Mouse (Mus musculus): ENCODE data around the gene Fubp1.
"Not testable (repeated sequence)": the region's sequence is repeated elsewhere in the genome, so short reads cannot be mapped to it uniquely, and the experiment has no call there.

Fubp1 gene

DNA sequence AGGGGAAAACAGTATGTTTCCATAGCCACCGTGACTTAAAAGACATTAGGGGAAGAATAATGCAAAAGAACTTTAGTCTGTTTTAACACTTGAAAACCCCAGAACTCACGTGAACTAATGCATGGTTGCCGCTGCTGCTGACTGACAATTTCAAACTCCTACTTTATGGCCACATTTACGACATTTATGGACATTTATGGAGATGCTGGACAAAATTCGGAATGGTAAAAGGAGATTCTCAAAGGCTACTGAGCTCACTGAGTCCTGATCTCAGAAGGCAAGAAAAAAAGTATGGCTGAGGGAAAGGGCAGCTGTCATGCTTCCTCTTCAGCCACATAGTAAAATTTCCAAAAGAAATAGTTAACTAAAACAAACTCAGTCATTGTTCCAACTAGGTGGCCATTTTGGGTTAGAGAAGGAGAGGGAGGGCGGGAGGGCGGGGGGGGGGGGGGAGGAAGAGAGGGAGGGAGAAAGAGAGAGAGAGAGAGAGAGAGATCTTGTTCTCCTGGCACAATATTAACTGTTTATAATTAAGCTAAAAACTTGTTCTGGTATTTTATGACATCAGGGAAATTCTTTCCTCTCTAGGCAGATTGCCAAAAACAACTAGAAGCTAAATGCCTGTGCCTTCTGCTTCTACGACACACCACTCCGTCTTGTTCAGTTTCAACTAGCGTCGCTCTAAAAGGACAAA, 17.8 kb upstream of the Fubp1 start:
- DNase-seq (ENCODE audit: low read depth, low spot score), result no peak

DNA sequence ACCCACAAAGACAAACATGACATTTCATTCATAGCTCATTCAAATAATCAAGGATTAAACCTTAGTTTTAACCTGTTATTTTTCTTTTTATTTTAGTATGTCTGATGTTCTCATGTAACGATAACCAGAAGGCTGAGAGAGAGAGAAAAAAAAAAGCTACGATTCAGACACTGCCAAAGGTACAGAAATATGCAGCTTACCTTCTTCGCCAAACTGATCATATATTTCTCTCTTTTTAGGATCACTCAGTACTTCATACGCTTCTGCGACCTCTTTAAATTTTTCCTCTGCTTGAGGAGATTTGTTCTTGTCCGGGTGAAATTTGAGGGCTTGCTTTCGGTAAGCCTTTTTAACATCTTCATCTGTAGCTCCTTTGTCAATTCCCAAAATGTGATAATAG, 17.0 kb upstream of the Fubp1 start:
- no peak for DNase-seq (ENCODE audit: low read depth, low spot score)

DNA sequence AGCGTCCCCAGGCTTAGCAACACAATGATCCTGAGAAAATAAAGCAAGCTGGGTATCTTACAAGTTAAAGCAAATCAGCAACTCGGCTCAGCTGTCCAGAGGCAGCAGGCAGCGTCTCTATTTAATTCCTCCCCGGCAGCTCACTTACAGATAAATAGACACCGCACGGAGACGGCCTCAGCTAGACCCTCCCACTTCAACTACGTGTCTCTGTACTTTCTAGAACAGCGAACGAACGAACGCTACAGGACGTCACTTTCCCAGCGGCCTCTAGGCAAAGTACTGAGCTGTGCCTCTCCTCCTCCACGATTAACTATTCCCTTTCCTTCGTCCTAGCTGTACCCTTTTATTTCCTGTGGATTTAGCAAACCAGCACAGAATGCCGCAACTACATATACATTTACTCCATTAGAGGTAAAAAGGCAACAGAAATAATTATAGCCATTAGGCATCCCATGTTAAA, 16.6 kb upstream of the Fubp1 start:
- DNase-seq (ENCODE audit: low read depth, low spot score), result peak; percentile 84

DNA sequence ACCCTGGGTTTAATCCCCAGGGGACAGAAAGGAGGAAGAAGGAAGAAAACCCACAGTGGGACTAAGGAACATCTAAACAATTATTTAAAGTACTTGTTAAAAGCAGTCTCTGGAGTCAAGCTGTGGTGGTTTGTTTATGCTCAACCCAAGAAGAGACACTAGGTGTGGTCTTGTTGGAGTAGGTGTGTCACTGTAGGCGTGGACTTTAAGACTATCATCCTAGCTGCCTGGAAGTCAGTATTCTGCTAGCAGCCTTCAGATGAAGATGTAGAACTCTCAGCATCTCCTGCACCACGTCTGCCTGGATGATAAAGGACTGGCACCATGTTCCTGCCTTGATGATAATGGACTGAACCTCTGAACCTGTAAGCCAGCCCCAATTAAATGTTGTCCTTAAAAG, 13.0 kb upstream of the Fubp1 start:
- not testable (repeated sequence) for DNase-seq (ENCODE audit: low read depth, low spot score)

DNA sequence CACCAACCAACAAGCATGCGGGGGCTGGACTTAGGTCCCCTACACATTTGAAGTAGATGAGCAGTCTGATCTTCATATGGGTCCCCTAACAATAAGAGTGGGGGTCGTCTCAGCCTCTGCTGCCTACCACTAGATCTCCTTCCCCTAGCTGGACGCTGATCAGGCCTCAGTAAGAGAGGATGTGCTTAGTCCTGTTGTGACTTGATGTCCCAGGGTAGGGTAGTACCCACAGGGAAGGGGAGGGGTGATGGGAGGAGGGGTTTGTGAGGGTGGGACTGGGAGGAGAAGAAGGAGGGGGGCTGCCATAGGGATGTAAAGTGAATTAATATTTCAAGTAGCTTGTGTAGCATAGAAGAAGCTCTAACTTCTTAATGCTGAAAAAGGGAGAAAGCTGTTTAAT, 11.1 kb upstream of the Fubp1 start:
- no peak for DNase-seq (ENCODE audit: low read depth, low spot score)

DNA sequence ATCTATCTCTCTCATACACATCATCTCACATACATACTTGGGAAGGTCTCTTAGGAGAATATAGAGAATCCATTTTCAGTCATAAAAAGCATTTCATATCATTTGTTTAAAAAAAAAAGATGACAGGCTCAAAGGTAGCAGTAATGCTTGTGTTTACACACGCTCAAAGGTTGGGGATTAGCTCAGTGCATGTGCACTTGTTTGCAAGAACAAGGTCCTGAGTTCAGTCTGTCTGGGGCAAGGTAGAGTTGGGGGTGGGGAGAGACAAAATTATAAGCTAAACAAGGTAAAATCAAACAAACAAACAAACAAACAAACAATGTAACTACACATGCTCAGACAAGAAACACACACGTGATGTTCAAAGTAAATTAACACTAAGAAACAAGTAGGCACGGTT, 9.0 kb upstream of the Fubp1 start:
- DNase-seq (ENCODE audit: low read depth, low spot score), result no peak

DNA sequence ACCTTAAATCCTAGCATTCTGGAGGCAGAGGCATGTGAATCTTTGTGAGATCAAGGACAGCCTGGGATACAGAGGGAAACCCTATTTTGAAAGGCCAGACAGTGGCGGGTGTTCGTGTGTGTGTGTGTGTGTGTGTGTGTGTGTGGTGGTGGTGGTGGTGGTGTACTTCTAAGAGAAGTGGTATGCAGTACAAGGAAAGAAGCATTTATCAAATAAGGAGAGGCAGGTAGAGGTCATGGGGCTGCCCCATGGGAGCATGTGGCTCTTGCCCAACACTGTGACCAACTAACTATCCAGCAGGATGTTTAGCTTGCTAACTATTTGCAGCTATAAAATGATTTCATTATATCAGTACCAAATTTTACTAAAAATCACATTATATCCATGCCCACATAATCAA, 8.6 kb upstream of the Fubp1 start:
- DNase-seq (ENCODE audit: low read depth, low spot score), result no peak

DNA sequence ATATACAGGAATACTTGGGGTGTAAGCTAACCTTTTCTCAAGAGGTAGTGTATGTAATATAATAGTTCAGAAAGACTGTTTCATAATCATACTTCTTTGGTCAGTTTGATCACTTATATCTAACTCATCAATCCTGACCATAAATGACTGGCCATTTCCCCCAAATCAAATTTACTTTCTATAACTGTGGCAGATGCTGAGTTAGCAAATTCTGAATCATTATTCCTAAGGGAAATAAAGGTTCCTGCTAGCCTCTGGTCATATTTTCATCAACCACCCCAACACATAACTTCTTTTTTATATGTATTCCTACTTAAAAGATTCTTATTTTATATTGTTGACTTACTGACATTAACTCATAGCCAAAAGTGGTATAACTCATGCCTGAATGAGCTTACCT, 7.3 kb upstream of the Fubp1 start:
- DNase-seq (ENCODE audit: low read depth, low spot score), result no peak

DNA sequence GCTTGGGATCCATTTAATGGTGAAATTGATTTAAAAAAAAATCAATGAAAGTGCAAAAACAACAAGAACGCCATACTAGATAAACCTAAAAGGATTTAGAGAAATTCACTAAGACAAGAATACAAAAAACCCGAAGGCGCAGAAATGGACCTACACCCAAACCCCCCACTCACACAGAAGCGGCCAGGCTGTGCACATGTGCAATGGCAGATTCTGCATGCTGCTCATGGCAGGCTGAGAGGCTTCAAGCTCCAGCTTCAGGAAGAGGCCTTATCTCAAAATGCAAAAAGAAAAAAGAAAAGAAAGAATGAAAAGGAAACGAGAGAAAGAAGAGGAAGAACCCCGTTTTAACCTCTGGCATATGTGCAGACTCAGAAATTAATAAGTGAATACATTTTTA, 6.8 kb upstream of the Fubp1 start:
- no peak for DNase-seq (ENCODE audit: low read depth, low spot score)

DNA sequence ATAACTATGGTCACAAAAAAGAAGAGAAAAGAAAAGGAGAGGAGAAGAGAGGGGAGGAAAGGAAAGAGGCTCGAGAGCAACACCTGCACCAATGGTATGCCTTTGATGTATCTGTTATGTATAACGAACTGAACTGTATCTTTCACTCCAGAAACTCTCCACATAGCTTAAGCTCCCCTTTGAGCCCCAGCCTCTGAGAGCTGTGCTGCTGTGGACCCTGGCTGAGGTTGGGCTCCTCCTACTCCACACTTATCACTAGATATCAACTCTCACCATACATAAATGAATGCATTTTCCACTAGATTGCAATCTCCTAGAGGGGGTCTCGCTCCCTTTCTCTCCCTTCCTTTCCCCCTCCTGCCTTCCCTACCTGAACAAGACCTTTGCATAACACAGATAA, 6.2 kb upstream of the Fubp1 start:
- DNase-seq (ENCODE audit: low read depth, low spot score), result no peak

DNA sequence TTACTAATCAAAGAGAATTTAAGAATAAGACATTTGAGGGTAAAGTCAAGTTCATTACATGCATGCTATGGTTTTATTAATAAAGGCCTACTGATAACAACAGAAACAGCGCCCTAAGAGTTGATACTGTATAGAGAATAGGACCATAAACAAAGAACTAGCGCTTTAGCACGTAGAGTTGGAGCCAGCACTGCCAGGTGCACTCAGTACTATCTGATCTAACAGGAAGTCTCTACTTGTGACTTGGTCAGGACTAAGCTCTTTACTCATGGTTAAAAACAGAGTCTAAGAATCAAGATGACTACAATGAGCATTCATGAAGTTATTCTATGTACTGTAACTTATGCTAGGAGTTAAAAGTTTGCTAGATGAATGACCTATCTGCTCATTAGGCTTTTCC, 5.6 kb upstream of the Fubp1 start:
- no peak for DNase-seq (ENCODE audit: low read depth, low spot score)

DNA sequence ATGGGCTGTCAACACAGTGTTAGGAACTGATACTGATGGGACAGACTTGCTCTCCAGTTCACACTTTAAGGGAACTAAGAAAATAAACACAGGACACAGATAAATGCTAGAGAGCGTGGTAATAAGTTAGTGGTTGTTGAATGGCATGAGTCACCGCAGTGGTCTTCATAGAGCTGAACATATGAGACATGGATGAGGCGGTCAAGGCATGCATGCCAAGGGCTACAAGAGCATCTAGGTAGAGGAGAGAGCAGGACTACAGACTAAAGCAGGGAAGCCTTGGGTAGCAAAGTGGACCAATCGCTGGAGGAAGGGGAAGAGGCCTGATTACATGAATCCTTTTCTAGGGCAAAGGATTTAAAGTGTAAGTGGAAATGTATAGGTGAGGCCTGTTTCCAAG, 3.1 kb upstream of the Fubp1 start:
- DNase-seq (ENCODE audit: low read depth, low spot score), result no peak

DNA sequence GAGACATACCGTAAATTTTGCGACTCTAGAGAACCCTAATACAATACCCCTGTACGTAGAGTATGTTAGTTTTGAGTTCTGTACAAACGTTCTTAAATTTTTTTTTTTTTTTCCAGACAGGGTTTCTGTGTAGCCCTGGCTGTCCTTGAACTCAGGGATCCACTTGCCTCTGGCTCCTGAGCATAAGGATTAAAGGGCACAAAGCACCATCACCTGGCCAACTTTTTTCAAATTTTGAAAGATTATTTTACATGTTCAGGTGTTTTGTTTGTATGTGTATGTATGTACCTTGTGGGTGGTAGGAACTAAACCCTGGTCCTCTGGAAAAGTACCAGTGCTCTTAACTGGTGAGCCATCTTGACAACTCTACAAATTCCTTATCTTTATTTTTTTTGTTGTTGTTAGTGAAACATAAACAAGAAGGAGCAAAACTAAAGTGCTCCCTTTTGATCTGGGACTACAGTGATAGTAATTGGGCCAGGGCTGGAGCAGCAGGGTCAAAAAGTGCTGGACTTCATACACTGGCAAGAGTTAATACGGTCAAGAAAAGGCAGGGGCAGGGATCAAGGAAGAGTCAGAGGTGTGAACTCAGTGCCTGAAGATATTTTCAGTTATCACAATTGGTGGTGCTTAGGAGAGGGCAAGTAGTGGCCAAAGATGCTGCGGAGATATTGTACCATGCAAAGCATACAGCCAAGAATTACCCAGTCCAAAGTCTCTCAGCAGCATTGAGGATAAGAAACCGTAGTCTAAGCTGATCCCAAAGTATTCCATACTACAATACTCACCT, 1.9 kb upstream of the Fubp1 start:
- no peak for DNase-seq (ENCODE audit: low read depth, low spot score)

DNA sequence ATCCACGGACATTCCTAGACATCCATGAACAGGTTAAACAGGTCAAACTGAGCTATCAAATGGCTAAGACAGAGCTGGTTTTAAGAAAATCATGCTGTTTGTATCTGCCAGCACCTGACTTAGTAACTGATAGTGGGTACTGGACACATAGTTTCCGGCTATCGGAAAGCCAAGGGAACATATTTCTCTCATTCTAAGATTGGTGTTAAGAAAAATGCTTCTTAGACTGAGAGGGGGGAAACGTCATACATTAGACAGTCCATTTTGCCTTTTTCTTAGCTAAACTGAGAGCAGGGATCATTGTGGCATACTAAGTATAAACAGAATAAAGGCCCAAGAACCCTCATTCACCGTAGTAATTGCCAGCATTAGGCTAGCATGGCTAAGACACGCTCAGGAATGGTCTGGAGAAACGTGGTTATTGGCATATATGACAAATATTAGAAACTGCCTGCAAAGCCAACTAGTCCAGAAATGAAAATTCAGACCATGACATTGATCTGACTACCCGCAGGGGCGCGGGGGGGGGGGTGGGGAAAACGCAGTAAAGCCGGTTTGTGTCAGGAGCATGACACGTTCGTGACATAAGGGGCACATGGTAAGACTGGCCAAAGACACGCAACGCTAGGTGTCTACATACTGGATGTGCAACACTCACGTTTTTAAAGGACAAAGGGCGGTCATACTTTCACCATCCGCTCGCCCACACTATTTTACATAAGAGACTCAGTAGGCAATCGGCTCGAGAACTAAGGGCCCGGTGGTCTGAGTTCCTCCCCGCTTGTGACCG, 850 bp upstream of the Fubp1 start:
- no peak for DNase-seq (ENCODE audit: low read depth, low spot score)

DNA sequence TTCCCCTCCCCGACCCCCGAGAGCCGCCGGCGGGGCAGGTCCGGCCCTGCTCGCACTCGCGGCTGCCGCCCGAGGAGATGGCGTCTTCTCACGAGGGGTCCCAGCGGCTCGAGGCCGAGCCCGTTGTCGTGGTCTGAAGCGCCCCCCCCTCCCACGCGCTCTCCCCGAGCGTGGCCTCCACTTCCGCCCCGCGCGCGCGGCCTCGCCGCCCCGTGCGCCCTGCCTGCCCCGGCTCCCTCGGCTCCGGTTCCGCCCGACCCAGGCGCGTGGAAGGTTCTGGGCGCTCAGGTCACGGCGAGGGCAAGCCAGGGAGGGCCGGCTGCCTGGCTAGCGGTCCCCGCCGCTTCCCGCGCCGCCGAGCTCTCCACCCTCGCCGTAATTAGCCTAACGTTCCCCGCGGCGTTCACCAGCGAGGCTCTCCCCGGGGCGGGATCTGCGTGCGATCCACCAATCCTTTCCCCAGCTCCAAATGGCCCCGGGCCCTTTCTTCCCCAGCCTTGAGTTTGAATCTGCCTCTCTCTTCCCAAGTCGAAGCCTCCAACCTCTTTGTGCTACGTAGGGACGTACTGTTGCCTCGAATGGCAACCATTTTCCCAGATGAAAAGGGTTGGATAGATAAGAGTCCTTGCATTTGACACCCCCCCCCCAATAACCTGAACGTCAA, 638 bp downstream of the Fubp1 start:
- no peak for DNase-seq (ENCODE audit: low read depth, low spot score)

DNA sequence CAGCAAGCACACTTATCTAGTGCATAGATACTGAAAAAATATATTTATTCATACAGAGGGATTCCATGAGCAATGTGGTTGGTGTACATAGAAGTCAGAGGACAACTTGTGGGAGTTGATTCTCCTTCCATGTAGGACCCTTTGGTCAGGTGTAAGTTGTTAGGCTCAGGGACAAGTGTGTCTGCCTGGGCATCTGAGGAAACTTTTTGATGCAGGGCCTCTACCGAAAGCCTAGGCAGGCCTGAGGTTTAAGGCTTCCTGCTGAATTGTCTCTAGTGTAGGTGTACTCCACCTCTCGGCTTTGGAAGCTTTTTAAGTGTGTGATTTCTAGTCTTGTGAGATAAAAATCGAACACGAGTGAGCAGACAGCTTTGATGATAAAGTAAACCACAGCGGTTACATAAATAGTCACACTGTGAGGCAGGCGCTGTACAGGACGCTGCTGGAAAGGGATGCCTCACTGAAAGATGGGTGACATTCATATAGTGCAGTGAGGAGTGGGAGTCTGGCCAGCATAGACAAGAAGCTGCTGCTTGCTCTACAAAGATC, 1.6 kb downstream of the Fubp1 start:
- DNase-seq (ENCODE audit: low read depth, low spot score), result no peak

DNA sequence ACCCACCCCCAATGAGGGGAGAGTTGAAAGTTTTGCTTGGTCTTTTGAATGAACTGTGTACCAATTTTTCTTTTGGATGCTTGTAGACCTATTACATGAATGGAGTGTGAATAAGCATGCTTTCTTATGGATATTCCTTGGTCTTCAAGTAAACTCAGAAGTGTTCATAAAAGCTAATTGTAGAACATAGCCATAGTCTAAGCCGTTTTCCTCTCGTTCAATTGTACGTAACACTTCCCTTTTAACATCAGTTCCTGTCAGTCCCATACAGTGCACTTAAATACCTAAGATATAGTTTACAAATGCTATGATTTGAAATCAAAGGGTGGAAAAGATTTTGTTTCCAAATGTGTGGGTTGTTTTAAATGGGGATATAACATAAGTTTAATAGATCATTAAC, 3.2 kb downstream of the Fubp1 start:
- DNase-seq (ENCODE audit: low read depth, low spot score), result no peak

DNA sequence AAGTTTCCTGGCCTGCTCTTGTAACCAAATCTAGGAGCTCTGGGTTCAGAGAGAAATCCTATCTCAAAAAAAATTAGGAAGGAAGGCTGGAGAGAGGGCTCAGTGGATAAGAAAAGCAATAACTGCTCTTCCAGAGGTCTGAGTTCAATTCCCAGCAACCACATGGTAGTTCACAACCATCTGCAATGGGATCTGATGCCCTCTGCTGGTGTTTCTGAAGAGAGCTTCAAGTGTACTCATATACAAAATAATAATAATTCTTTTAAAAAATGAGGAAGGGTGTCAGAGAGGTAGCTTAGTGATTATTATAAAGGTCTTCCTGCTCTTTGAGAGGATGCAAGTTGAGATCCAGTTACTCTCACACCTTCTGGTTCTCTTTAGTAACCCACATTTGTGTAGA, 14.7 kb downstream of the Fubp1 start:
- DNase-seq (ENCODE audit: low read depth, low spot score), result no peak

DNA sequence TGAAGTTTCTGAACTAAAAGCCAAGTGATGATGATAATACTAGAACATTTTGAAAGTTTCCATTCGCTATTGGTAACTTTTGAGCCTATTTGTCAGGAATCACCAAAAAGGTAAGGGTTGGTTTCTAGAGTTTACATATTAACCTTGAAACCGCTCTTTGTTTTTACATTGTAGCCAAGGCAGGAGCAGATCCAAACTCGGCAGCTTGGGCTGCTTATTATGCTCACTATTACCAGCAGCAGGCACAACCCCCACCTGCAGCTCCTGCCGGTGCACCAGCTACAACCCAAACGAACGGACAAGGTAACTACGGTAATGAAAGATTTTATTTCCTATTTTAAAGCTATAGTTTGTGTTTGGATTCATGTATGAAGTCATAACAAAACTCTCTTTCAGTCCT, 15.7 kb downstream of the Fubp1 start:
- DNase-seq (ENCODE audit: low read depth, low spot score), result no peak

DNA sequence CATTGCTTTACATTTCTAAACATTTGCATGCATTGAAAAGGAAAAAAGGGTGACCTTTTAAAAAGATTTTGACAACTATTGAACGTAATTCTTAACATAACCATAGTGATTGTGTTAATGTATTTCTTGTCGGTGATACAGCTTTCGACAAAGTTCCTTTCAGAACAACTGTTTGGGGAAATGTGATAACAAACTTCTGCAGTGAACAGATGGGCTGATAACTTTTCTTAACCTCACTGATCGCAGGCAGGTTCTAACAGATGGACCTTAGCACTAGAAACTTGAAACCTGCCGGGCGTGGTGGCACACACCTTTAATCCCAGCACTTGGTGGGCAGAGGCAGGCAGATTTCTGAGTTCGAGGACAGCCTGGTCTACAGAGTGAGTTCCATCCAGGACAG, 18.6 kb downstream of the Fubp1 start:
- DNase-seq (ENCODE audit: low read depth, low spot score), result no peak

DNA sequence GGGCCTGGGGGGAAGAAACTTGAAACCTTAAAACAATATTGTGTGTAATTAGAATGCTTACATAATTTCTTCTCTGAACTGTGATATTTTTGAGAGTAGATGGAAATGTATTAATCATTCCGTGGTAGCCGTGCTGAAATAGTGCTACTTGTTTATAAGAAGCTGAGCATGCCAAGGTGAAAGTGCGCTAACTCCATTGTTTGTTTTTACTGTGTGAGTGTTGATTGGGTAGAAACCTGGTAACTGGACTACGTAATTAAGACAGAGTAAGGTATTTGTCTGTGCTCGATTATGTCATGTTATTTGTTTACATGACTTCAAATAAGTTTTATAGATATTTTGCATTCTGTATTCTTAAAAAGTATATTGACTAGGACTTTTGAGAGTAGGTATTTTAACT, 19.0 kb downstream of the Fubp1 start:
- no peak for DNase-seq (ENCODE audit: low read depth, low spot score)
